Mouse (Mus musculus) kidney, adult 2 months (tissue): ENCODE measurements around the gene Sdf4.

ENCODE experiments used
- CTCF ChIP-seq: fragments of 200-500 bp; conservative IDR thresholded peaks from 2 replicates; pipeline ENCODE4 v1.5.1; 2011; ENCODE audit warnings: low read depth, mild to moderate bottlenecking, control low read depth, low read length, moderate library complexity, mixed read lengths; ENCODE audit not compliant: insufficient read depth, insufficient read length
- POLR2A ChIP-seq: fragments of 200-500 bp; IDR thresholded peaks from one replicate; pipeline ENCODE4 v1.6.1; 2011; ENCODE audit warnings: low read depth, low read length, control low read depth

GRCm38 (mm10) chr4:156058826-156059225, 66.2 kb downstream of the Sdf4 start:
- TF ChIP-seq CTCF (no peak), POLR2A (no peak)
